ENCODE assay signal across 10 mouse cellular contexts in genomic region chr14:79124643-79125042, GRCm38 (mm10).
DNase-seq lines count a peak whose midpoint lies in the region; ATAC-seq and TF ChIP-seq lines count a peak whose summit lies in the region.
"Had no signal": no experiment of that assay in that cellular context is flagged by ENCODE, and none has a peak within 500 bp of the region (broad histone marks: within the 10 kb centered on the region; RNA-seq: fewer than 3 reads in every experiment).

No protein-coding gene starts in this region.

- H3K9ac ChIP-seq in ES-E14 (ENCODE audit: insufficient read depth, low read depth, low read length, poor library complexity, severe bottlenecking), result no peak overlapping the region
- no peak overlapping the region for H3K9ac ChIP-seq in forebrain, postnatal 0 days
- H3K9ac ChIP-seq: embryonic facial prominence, embryonic 12.5 days; liver, embryonic 13.5 days had no signal

- peak; percentile 76 for ATAC-seq in forebrain, postnatal 0 days
- ATAC-seq in erythroblast, adult 5-6 weeks (replicated peaks; ENCODE audit: low FRiP score, poor library complexity, severe bottlenecking), result no peak

- no peak overlapping the region for H3K4me2 ChIP-seq in forebrain, postnatal 0 days (ENCODE audit: low read depth)
- H3K4me2 ChIP-seq: embryonic facial prominence, embryonic 12.5 days; liver, embryonic 13.5 days had no signal

- in situ Hi-C loops in ES-E14 (cut with MboI; ENCODE audit: low sequenced_read_pairs in 2 of 2, unreplicated experiment in 2 of 2), result loop anchor here (25.0 kb wide), 2 partner anchors 188 to 462 kb away; partner anchors contain the start of gene Rgcc (in 2 of the 2)

- peaks cover 0 to 2% of the 10 kb centered on the region in 2 experiments; a peak in 1 of 4 replicates for H3K4me1 ChIP-seq in ES-E14 (ENCODE audit: control insufficient read depth in 2 of 2, insufficient read depth in 2 of 2, low read length in 2 of 2, poor library complexity in 1 of 2)
- no peaks in the 10 kb centered on the region for H3K4me1 ChIP-seq in forebrain, postnatal 0 days (ENCODE audit: insufficient read depth)
- peaks cover 2% of the 10 kb centered on the region; the same call in 1 of the 2 replicates for H3K4me1 ChIP-seq in midbrain, embryonic 10.5 days
- H3K4me1 ChIP-seq: embryonic facial prominence, embryonic 12.5 days; liver, embryonic 13.5 days had no signal

- no peaks in the 10 kb centered on the region for H3K36me3 ChIP-seq in ES-E14 (ENCODE audit: control insufficient read depth, insufficient read depth, low read length, poor library complexity, severe bottlenecking)
- no peaks in the 10 kb centered on the region for H3K36me3 ChIP-seq in forebrain, postnatal 0 days (ENCODE audit: insufficient read depth)
- H3K36me3 ChIP-seq in midbrain, embryonic 10.5 days, result no peaks in the 10 kb centered on the region
- H3K36me3 ChIP-seq: embryonic facial prominence, embryonic 12.5 days; liver, embryonic 13.5 days had no signal

- peak; percentile 68 to 71 for DNase-seq in layer of hippocampus, adult 2 months (ENCODE audit: low spot score in 2 of 2)
- no peak for DNase-seq in layer of hippocampus, adult 9-11 months
- no peak for DNase-seq in ES-E14 (ENCODE audit: low read depth, low spot score)
- DNase-seq in cerebellum, adult 11 months, result peak; percentile 37
- peak; percentile 82 for DNase-seq in forebrain, postnatal 0 days
- DNase-seq in kidney, postnatal 14 days, result peak; percentile 48
- DNase-seq in midbrain, embryonic 10.5 days (ENCODE audit: low spot score), result peak; percentile 26
- DNase-seq: liver, embryonic 13.5 days had no signal

- no peaks in the 10 kb centered on the region for H3K27me3 ChIP-seq in forebrain, postnatal 0 days (ENCODE audit: insufficient read depth, low read length)
- H3K27me3 ChIP-seq in midbrain, embryonic 10.5 days (ENCODE audit: low read depth, poor library complexity, severe bottlenecking), result no peaks in the 10 kb centered on the region
- H3K27me3 ChIP-seq: embryonic facial prominence, embryonic 12.5 days; liver, embryonic 13.5 days had no signal

- no peak overlapping the region for H3K4me3 ChIP-seq in layer of hippocampus, adult 2 months
- no peak overlapping the region for H3K4me3 ChIP-seq in ES-E14 (ENCODE audit: insufficient read depth in 1 of 2, low read depth in 1 of 2, low read length in 2 of 2, poor library complexity in 1 of 2, severe bottlenecking in 1 of 2)
- H3K4me3 ChIP-seq in forebrain, postnatal 0 days (ENCODE audit: low read depth, low read length), result no peak overlapping the region
- H3K4me3 ChIP-seq in midbrain, embryonic 10.5 days, result no peak overlapping the region
- H3K4me3 ChIP-seq: embryonic facial prominence, embryonic 12.5 days; liver, embryonic 13.5 days had no signal

- no peak overlapping the region for H3K27ac ChIP-seq in layer of hippocampus, adult 2 months
- no peak overlapping the region for H3K27ac ChIP-seq in ES-E14 (ENCODE audit: insufficient read depth, low read depth, low read length, poor library complexity, severe bottlenecking)
- H3K27ac ChIP-seq in forebrain, postnatal 0 days (ENCODE audit: low read depth, low read length), result no peak overlapping the region
- H3K27ac ChIP-seq in midbrain, embryonic 10.5 days (replicated peaks), result no peak overlapping the region
- H3K27ac ChIP-seq: embryonic facial prominence, embryonic 12.5 days; liver, embryonic 13.5 days had no signal

- 38% methylated on average over 5 of the region's 5 CpGs for WGBS in forebrain, postnatal 0 days
- 55% methylated on average over 5 of the region's 5 CpGs for WGBS in midbrain, embryonic 10.5 days

- peak; percentile 92 for TF ChIP-seq CTCF in layer of hippocampus, adult 2 months (conservative IDR thresholded peaks at IDR 0.05)
- TF ChIP-seq CTCF in forebrain, postnatal 0 days (IDR thresholded peaks at IDR 0.05; ENCODE audit: low read depth), result peak; percentile 82

- H3K9me3 ChIP-seq in ES-E14 (ENCODE audit: control insufficient read depth, insufficient read depth, low read depth, low read length), result no peaks in the 10 kb centered on the region
- H3K9me3 ChIP-seq in forebrain, postnatal 0 days (ENCODE audit: low read length), result no peaks in the 10 kb centered on the region
- H3K9me3 ChIP-seq in midbrain, embryonic 10.5 days (replicated peaks), result no peaks in the 10 kb centered on the region
- H3K9me3 ChIP-seq: embryonic facial prominence, embryonic 12.5 days; liver, embryonic 13.5 days had no signal

TF ChIP-seq in ES-E14, 5 proteins besides CTCF, POLR2A, EP300 and RAD21:
- TF ChIP-seq ZC3H11A (IDR thresholded peaks at IDR 0.05; ENCODE audit: borderline replicate concordance, low read depth, low read length), result peak; percentile 42; the same call in 1 of the 2 replicates
- no peak for TF ChIP-seq MAFK (IDR thresholded peaks at IDR 0.05; ENCODE audit: insufficient read depth, low read depth, low read length)
- TF ChIP-seq HCFC1 (IDR thresholded peaks at IDR 0.05; ENCODE audit: borderline replicate concordance, insufficient read depth, low read length), result no peak

Comparison
In these comparisons a context has a peak if more than half of its experiments do, and no peak if none do; other contexts are left out.
1. DNase-seq: peak in layer of hippocampus, adult 2 months (2 of 2), cerebellum, adult 11 months (single experiment), forebrain, postnatal 0 days (single experiment), kidney, postnatal 14 days (single experiment) and midbrain, embryonic 10.5 days (single experiment); none in layer of hippocampus, adult 9-11 months (single experiment) and ES-E14 (single experiment).